Mouse (Mus musculus): ENCODE results near the gene Gatad2a.
"Not testable (repeated sequence)": the region's sequence is repeated elsewhere in the genome, so short reads cannot be mapped to it uniquely, and the experiment has no call there.

Gene Gatad2a

DNA sequence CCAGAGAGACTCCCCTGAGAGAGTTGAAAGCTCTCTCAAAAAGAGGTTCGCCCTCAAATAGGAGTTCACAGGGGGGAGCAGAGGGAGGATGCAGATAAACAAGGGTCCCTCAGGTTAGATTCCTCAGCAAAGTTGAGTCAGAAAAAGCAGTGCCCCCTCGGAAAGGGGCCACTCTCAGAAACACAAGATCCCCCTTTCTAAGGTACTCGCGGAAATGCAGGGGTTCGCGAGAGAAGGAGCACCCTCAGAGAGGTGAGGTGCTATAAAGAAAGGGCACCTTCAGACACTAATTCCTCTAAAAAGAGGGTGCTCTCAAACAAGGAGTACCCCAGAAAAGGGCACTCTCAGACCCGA, 785 bp downstream of the Gatad2a start:
- DNase-seq (ENCODE audit: inconsistent ontology term) = peak; percentile 12

DNA sequence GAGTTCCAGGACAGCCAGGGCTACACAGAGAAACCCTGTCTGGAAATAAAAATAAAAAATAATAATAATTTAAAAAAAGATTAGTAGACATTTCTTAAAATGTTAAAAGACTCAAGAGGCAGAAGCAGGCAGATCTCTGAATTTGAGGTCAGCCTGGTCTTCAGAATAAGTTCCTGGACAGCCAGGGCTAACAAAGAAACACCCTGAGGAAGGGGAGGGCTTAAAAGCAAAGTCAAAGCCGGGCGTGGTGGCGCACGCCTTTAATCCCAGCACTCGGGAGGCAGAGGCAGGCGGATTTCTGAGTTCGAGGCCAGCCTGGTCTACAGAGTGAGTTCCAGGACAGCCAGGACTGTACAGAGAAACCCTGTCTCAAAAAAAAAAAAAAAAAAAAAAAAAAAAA, 7.2 kb downstream of the Gatad2a start:
- not testable (repeated sequence) for DNase-seq (ENCODE audit: inconsistent ontology term)

DNA sequence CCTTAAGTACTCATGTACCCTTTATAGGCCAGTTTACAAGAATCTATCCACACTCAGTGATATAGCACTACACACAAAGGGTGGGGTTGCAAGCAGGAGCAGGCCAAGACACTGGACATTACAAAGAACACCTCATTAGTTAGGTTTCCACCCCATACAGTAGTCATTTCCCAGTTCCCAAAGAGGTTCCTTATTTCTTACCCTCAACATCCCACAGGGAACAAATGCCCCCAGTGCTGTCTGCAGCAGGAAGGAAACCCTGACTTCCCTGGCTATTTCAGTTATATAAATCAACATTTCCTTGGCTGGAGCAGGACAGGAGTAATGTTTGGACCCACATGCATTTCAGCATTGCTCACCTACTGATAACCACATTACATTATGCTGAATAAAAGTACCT, 8.4 kb downstream of the Gatad2a start:
- DNase-seq (ENCODE audit: inconsistent ontology term) = no peak

DNA sequence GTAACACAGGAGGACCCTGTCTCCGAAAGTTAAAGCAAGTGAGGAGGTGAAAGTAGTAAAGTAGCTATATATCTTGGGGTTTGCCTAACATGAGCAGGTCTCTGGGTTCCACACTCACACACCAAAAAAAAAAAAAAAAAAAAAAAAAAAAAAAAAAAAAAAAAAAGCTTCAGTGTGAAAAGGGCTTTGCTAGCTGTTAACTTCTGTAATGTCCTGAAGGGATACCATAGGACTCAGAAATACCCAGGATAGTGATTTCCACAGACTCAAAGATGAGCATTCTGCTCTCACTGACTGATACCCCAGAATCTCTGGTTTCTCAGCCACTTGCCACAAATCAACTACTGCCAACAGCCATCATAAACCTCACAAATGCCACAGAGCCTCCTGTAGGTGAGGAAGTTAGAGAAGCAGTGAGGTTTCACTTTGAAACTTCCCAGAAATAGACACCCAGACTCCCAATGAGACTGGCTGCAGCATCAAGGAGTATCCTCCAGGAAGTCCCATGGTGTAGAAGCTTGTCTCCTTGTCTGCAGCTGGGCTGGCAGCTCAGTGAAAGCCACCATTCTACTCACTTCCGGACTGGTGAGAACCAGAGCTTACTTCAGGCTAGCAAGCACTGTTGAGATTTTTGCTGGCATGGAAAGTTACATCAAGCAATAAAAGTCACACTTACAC, 11.2 kb downstream of the Gatad2a start:
- DNase-seq (ENCODE audit: inconsistent ontology term) = no peak

DNA sequence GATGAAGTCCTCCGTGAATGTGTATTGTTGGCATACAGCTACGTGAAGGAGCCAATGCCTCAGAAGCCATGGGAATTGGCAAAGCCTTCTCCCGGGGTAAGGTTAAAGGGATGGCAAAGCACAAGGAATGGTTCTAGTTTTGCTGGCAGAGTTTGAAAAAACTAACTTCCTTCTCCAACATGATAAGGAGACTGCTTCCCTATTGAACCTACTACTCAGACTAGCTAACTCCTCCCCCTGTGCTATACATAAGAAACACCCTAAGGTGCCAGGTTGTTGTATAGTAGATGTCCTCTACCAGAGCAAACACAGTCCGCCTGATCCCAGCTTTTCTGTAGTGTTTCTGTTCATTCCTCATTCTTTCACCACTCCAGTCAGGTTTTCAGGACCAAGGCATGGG, 17.7 kb downstream of the Gatad2a start:
- no peak for DNase-seq (ENCODE audit: inconsistent ontology term)

DNA sequence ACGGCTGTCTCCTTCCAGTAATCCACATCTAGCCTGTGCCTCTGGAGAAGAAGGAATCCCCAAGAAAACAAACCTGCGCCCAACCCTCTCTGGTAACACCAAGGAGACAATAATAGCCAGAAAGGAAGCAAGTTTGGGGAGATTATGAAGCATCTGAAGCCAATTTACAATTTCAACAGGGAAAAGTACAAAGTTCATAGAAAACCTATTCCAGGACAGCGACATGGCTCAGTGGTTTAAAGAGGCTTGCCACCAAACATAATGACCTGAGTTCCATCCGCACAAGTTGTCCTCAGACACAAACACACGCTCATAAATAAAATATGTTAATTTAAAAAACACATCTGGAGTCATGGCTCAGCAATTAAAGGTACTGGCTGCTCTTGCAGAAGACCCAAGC, 21.4 kb downstream of the Gatad2a start:
- DNase-seq (ENCODE audit: inconsistent ontology term) = no peak

DNA sequence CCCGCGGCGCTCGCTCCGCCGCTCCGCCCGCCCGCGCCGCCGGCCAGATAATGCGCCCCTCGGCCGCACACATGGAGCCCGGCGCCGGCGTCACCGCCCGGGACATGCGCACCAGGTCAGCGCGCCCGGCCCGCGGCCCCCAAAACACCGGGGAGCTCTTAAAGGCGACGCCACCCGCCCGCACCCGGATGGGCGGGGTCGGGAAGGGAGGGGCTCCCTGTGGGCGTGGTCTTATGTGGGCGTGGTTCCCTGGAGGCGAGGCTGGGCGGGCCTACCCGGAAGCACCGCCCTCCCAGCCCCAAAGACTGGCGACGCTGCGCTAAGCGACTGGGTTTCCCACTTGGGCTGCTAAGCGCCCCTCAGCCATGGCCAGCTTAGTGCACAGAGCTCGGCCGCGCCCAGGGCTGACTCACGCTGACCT, 22.0 kb downstream of the Gatad2a start:
- peak; percentile 99 for DNase-seq (ENCODE audit: inconsistent ontology term)

DNA sequence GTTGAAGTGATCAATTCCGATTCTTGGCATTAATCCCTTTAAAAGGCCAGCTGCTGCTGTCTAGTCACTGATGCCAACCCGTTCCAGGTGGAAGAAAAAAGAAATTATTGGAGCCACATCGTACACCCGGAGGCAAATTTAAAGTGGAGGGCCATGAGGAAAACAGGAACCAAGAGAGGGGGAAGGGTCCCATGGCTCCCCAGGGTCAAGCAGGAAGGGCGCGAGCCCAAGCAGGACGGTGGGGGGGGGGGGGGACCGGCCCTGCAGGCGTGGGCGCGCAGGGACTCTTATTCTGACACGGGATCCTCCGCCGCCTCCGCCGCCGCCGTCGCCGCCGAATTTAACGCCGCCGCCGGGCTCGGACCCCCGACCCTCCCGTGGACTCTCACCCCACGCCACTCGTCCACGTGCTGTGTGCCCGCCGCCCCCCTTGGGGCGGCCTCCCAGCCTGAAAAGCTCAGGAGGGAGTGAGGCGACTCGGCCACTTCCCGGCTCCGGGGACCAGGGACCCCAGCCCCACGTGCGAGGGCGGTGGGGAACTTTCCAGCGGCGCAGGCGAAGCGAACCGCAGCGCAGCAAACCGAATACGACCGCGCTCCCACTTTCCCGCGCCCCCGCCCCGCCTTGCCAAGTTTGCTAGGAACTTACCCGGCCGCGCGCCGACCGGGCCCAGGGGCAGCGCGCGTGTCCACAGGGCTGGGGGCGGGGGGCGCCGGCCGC, 22.6 kb downstream of the Gatad2a start:
- DNase-seq (ENCODE audit: inconsistent ontology term) = peak; percentile 67

DNA sequence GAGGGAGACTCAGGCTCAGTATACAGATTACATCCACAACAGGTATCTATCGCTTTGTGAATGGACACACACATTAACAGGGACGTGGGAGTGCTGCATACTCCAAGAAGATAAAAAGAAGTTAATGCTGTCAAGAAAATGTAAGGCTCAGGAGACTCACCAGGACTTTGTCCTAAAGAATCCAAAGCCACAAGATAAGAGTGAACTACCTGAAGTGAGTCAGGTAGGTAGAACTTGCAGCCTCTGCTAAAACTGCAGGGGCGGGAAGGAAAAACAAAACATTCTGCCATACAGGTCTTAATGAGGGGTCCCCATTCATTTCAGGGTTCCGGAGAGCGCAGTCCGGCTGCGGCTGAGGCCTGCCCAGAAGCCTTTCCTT, 23.1 kb downstream of the Gatad2a start:
- DNase-seq (ENCODE audit: inconsistent ontology term) = no peak

DNA sequence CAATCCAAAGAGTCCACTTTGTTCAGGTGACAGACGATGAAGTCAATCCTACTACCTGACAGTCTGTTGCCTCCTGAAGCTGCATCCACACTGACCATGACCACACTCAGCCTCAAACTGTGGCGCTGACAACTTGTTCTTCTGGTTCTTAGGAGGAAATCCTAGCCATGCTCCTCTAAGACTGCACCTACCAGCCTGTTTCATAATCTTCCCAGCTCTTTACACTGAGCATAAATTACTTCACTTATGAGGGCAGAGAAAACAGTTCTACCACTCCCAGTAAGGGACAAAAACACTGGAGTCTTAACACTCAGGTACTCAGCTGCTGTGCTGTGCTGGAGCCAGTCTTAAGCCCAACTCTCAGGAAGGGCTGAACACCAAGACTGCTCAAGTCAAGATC, 25.3 kb downstream of the Gatad2a start:
- DNase-seq (ENCODE audit: inconsistent ontology term) = no peak

DNA sequence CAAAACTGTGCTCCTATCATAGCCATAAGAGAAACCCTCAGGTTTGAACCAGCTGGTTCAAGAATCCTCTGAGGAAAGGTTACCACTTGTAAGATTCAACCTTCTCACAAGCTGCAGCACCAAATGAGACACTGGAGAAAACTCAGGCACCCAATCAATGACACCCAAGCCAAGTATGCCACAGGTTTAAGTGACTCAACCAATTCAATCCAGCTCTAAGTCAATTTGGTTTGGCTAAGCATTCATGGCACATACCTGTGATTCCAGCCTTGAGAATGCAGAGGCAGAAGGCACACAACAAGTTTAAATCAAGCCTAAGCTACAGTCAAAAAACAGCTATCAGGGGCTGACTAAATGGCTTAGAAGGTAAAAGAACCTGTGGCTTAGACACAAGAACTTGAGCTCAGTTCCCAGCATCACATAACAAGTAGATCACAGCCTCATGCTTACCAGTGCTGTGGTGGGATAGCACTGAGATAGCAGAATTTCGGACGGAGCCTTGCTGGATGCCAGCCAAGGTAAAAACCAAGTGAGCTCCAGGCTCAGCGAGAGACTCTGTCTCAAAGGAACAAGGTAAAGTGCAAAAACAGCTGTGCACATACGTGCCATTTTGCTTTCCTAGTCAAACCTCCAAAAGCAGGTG, 28.8 kb downstream of the Gatad2a start:
- DNase-seq (ENCODE audit: inconsistent ontology term) = peak; percentile 53

DNA sequence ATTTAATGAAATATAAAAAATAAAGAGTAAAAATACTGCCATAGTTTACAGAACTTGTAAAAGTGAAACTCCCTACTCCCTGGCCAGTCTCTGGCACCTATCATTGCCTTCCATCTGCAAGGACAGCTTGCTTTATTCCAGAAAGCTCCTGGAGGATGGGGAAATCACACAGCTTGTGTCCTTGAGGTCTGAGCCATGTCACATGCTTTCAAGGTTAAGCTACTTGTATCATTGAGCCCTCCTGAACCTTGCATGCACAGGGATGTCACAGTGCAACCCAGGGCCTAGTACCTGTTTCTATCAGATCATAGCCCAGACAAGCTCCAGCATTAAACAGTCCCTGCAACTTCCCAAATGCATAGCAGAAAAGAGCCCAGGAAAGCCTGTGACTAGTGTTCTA, 36.9 kb downstream of the Gatad2a start:
- no peak for DNase-seq (ENCODE audit: inconsistent ontology term)

DNA sequence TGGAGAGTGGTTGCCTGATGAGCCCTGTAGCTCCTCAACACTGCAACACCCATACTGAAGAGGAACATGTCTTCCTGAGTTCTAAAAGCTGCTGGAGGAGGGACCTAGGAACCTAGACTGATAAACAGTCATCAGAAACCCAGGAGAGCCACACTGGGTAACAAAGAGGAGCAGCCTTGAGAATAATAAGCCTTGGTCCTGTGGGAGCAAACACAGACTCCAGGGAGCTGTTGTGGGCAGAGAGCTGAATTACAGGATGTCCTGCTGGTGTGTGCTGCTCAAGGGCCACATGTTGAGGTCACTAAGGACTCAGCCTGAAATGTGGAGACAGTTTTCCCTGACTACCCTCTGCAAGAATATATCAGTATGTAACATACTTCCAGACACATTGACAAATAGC, 38.3 kb downstream of the Gatad2a start:
- DNase-seq (ENCODE audit: inconsistent ontology term) = no peak

DNA sequence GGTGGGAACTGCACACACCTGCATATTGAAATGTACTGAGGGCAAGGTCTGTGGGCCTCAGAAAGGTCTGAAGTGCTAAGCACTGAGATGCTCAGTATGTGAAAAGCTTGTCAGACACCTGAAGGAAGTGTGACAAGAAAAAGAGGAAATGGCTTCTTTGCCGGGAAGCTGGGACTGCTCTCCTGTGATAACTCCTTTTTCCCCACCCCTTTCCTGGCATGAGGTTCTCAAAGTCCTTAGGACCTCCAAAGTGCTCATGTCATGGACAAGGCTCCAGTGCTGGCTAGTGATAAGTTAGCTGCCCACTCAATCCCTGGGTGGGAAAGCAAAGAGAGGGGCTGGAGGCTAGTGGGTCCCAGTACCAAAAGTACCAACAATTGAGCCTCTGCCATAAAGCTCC, 38.8 kb downstream of the Gatad2a start:
- no peak for DNase-seq (ENCODE audit: inconsistent ontology term)

DNA sequence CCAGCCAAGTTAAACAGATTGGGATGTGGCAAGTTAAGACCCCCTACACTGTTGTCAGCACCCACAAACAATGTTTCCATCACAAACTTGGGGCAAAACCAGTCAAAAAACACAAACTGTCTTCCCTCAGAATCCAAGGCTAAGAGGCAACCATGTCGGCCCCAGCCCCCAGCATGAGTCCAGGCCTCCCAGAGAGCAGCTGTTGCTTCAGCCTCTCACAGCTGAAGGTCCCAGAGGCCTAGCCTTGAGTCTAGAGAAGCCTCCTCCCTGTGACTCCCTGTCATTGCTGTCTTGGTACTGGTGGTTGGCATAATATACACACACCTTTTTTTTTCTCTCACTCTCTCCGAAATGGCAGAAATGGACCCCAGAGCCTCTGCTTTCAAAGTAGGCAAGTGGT, 39.5 kb downstream of the Gatad2a start:
- no peak for DNase-seq (ENCODE audit: inconsistent ontology term)

DNA sequence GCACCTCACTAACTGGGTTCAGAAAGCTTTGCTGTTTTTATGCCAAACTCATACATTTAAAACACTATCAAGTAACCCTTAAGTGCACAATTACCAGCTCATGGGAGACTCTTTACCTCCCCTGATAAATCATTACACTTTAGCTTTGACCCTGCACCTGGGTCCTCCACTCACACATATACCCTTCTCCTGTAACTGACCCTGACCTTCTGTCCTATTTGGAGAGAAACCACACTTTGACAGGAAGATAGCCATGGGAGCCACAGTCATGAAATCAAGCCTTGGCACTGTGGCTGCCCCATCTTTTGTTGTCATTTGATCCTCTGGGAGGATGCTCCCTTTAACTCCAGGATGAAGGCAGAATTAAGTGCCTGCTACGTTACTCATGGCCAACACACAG, 41.5 kb downstream of the Gatad2a start:
- DNase-seq (ENCODE audit: inconsistent ontology term) = no peak

DNA sequence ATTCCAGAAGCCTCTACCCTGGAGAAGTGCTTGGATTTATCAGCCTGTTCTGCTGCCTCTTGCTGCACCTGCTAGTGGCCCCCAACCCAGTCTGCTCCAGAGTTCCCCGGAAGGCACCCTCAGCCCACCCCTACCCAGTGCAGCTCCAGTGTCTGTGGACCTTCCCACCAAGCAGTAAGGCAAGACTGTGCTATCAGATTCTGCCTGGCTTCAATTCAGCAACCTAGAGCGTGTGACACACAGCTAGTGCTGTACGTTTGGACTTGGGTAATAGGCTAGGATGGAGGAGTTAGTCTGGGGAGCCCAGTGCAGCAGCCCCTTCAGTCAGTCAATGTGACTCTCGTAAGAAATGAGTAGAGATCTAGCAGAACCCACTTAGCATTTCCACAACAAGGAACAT, 42.0 kb downstream of the Gatad2a start:
- no peak for DNase-seq (ENCODE audit: inconsistent ontology term)

DNA sequence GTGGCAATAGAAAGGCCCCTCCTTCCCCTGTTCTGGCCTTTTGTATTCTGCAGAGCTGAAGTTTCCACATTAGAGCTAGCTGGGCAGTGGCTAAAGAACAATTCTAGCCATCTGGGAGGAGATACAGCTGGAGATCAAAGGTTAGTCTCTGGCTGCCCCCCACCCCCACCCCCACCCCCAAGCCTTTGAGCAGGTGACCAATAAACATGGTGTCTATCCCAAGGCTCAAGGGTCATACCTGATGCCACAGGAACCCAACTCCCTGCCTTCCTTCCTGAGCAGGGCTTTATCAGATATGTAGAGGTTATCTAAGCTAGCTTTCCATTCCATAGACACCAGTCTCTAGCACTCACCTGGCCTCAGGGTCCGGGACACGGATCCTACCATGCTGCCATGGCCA, 45.9 kb downstream of the Gatad2a start:
- no peak for DNase-seq (ENCODE audit: inconsistent ontology term)

DNA sequence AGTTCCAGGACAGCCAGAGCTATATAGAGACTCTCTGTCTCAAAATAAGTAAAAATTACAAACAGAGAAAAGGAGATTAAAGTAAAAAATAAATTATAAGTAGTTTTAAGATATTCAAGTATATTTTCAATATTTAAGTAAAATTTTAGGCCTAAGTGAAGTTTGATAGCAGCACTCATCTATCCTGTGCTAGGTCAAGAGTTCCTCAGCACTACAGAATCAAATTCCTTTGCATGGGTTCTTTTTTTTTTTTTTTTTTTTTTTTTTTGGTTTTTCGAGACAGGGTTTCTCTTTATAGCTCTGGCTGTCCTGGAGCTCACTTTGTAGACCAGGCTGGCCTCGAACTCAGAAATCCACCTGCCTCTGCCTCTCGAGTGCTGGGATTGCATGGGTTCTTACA, 53.7 kb downstream of the Gatad2a start:
- DNase-seq (ENCODE audit: inconsistent ontology term) = not testable (repeated sequence)

DNA sequence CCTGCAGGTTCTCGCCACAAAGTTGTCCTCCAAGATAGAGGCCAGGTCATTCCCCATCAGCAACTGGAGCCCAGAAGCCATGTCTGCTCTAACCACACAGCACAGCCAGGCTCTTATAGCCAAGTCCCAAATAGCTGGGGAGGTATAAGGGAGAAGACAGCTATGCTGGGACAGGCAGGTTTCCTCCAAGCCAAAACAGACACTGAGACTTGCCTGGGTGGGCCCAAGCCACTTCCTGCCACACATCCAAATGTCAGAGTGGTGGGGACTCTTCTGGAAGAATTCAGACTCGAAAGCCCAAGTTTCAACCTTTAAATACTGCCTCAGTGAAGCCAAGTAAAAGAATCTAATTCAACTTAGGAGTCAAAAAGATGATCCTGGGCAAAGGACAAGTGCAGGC, 55.8 kb downstream of the Gatad2a start:
- DNase-seq (ENCODE audit: inconsistent ontology term) = no peak

DNA sequence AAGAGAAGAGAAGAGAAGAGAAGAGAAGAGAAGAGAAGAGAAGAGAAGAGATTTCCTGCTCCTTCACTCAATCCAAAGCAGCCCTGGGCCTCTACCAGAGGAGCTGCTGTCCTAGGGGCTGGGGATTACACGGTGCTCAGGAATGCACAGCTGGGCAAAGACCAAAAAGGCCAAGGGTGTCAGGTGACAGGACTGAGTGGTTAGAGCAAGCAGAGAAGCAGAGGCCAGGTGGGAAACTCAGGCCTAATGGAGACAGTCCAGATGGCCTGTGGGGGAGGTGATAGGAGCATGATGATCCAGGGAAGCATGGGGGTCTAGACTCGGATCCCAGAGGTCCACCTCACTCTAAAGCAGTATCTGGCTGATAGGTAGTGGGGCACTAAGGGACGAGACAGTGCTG, 56.6 kb downstream of the Gatad2a start:
- DNase-seq (ENCODE audit: inconsistent ontology term) = no peak

DNA sequence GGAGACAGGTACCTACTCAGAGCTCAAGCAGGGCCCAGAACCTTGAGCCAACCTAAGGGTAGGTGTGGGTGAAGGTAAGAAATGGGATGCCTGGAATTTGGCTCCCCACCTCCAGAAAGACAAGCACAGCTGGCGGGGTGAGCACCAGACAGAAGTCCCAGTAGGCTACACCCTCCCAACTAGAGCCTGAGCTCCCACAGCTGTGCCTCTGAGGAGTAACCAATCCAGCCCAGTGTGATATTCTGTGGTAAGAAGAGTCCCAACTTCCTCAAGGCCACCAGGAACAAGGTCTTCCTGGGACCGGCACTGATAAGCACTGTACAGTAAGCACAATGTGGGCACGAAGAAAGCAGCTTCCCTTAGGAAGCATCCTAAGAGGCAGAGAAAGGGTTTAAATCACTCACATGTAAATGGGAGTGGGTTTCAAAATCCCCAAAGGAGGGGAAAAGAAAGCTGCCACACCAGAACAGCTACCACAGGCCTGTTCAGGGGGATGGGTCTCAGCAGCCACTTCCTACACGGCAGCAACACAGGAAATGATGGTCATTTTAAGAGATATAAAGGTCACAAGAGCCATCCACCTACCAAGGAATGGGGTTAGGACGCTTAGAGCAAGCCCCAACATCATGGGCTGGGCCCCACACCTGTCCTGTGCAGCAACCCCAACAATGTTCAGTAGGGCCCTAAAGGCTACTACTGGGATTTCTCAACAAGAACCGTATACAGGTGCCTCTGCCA, 57.8 kb downstream of the Gatad2a start:
- DNase-seq (ENCODE audit: inconsistent ontology term) = no peak

DNA sequence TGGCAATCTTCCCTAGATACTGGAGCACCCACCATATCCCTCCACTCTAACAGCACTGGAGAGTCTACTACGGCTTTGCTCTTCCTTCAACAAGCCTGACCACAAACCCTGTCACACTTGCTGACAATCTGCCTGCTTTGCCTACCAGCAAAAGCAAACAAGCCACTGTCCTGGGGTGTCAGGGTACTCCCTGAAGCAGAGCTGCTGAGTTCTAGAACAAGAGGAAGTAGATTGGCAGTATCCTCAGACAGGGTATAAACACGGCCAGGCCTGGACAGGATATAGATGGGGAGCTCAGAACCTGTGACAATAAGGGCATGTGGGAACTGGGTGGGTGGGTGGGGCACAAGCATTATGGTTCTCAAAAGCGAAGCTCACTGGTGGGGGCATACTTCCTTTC, 58.7 kb downstream of the Gatad2a start:
- DNase-seq (ENCODE audit: inconsistent ontology term) = no peak

Measured in Muller cell, postnatal 12 days (primary cell).